Mouse (Mus musculus): Measurements from ENCODE around the gene Polr3e.
A peak's percentile ranks its signal among the peaks of the same experiment; 100 is the strongest.
"Not testable (repeated sequence)": the region's sequence is repeated elsewhere in the genome, so short reads cannot be mapped to it uniquely, and the experiment has no call there.

The Polr3e gene

GRCm38 (mm10) chr7:120911268-120911667 is 6.3 kb upstream of the Polr3e start:
- DNase-seq (ENCODE audit: low read depth) = not testable (repeated sequence)

GRCm38 (mm10) chr7:120913332-120913731 is 4.2 kb upstream of the Polr3e start:
- no peak for DNase-seq (ENCODE audit: low read depth)

GRCm38 (mm10) chr7:120916262-120916875 is 1.2 kb upstream of the Polr3e start:
- peak; percentile 20 for DNase-seq (ENCODE audit: low read depth)

GRCm38 (mm10) chr7:120917279-120917591 is 309 bp upstream of the Polr3e start:
- DNase-seq (ENCODE audit: low read depth) = no peak

GRCm38 (mm10) chr7:120918526-120918962 is 1.0 kb downstream of the Polr3e start:
- peak; percentile 82 for DNase-seq (ENCODE audit: low read depth)

GRCm38 (mm10) chr7:120933110-120933509 is 15.6 kb downstream of the Polr3e start:
- no peak for DNase-seq (ENCODE audit: low read depth)

DNA sequence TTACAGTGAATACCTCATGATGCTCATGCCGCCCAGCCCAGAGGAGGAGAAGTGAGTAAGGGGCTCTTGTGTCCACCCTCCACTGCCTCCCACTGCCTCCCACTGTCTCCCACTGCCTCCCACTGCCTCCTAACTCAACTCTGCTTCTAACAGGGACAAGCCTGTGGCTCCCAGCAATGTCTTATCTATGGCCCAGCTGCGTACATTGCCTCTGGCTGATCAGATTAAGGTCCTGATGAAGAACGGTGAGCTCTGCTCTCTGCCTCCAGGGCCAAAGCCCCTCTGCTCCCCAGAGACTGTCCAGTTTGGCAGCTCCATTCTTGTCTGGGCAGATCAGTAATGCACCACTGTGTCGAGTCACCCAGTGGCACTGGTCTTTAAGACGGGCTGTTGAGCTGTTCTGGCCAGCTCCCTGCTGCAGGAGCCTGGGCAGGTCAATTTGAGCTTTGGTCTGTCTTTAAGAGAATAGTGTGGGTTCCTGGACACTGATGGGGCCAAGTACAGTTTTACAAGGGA is 16.2 kb downstream of the Polr3e start:
- DNase-seq (ENCODE audit: low read depth) = no peak

GRCm38 (mm10) chr7:120934716-120935115 is 17.2 kb downstream of the Polr3e start:
- DNase-seq (ENCODE audit: low read depth) = peak; percentile 45

- no peak for DNase-seq (ENCODE audit: low read depth)
Observed at GRCm38 (mm10) chr7:120936522-120936921, 19.0 kb downstream of the Polr3e start.

- no peak for DNase-seq (ENCODE audit: low read depth)
Observed at GRCm38 (mm10) chr7:120938206-120938605, 20.7 kb downstream of the Polr3e start.

GRCm38 (mm10) chr7:120940343-120940742 is 22.8 kb downstream of the Polr3e start:
- DNase-seq (ENCODE audit: low read depth) = no peak

GRCm38 (mm10) chr7:120941214-120941613 is 23.7 kb downstream of the Polr3e start:
- DNase-seq (ENCODE audit: low read depth) = no peak

DNA sequence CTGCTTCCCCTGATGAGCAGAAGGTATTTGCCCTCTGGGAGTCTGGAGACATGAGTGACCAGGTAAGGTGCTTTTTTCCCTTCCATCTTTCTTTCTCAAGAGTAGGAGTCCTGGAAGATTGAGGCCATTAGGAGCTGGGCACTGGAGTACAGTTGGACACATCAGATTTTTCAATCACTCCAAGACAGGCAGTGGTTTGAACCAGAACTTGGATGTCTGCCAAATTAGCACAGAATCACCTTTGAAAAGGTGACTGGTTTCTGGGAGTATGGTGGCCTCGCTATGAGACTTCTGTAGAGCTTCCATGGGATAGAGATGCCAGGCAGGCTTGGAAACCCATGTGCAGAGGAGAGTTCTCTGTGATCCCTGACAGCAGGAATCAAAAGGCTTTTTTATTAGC is 25.0 kb downstream of the Polr3e start:
- no peak for DNase-seq (ENCODE audit: low read depth)

- DNase-seq (ENCODE audit: low read depth) = no peak
Observed at GRCm38 (mm10) chr7:120943936-120944509, 26.5 kb downstream of the Polr3e start.

DNA sequence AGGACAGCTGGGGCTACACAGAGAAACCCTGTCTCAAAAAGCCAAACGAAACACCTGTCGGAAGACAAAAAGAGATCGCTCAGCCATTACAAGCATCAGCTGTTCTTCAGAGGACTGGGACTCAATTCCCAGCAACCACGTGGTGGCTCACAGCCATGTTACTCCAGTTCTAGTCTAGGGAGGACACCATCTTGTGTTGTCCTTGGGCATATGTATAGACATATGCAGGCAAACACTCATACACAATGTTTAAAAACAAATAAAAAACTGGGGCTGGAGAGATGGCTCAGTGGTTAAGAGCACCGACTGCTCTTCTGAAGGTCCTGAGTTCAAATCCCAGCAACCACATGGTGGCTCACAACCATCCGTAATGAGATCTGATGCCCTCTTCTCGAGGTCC is 36.0 kb downstream of the Polr3e start:
- DNase-seq (ENCODE audit: low read depth) = not testable (repeated sequence)

DNA sequence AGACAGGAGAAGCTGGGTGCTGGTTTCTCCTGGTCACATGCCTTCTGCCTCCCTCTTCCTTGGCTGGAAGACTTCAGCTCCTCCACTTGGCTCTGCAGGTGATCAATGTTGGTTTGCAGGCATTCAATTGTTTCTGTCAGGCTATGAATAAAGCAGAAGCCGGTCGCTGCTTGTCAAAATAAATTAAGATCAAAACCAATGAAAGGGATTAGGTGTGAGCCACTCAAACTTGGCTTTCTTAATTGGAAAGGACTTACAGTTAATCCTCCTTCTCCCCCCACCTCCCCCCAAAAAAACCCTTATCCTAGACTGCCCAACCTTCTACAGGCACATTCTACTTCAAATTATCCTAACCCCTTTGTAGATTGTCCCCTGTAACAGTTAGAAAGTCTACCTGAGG is 42.6 kb downstream of the Polr3e start:
- no peak for DNase-seq (ENCODE audit: low read depth)

DNA sequence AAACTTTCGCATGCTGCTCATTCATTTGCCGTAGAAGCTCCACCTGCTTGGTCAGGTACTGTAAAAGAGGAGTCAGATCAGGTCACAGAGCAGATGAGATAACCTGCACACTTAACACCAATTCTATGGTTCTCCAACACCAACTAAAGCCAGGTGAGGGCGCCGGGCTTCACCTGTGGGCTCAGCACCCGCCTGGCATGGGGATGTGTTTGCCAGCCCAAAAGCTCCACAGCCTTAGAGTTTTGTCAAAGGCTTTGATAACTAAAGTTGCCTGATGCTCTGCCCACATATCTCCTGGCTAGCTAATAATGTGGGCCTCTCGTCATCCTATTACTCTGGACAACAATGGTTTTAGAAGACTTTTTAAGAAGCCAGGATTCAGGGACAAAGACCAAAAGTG is 43.1 kb downstream of the Polr3e start:
- DNase-seq (ENCODE audit: low read depth) = no peak

DNA sequence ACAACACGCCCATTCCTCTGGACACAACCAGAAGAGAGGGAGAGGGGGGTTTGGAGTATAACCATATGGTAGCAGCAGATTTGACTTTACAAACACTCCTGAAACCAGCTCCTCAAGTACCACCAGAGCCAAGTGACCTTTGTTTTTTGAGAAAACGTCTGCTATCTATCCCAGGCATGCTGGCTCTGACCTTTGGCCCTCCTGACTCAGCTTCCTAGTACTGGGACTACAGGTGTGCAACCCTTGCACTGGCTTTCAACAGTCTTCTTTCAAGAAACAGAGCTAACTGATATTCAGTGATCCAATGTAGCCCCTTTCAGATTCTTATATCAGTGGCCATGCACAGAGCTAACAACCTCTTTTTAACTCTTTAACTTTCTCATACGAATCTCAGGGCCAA is 44.3 kb downstream of the Polr3e start:
- DNase-seq (ENCODE audit: low read depth) = no peak

GRCm38 (mm10) chr7:120963126-120963525 is 45.6 kb downstream of the Polr3e start:
- no peak for DNase-seq (ENCODE audit: low read depth)

DNA sequence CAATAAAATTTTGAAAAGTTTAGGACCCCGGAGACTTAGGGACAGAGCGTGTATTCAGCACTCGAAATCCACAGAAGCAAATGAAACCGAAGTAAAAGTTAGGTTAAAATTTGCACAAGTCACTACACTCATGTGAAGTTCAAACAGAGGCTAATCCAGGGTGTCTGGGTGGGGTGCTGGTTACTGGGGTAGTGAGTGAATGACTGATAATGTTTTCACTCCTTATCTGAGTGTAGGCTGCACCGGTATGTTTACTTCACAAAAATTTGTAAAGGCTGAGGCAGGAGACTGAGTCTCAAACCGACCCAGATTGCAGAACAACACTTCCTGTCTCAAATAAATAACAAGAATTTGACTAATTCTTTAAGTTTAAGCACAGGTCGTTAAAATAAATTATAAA is 51.7 kb downstream of the Polr3e start:
- DNase-seq (ENCODE audit: low read depth) = no peak

- DNase-seq (ENCODE audit: low read depth) = no peak
Observed at GRCm38 (mm10) chr7:120970112-120970511, 52.6 kb downstream of the Polr3e start.

DNA sequence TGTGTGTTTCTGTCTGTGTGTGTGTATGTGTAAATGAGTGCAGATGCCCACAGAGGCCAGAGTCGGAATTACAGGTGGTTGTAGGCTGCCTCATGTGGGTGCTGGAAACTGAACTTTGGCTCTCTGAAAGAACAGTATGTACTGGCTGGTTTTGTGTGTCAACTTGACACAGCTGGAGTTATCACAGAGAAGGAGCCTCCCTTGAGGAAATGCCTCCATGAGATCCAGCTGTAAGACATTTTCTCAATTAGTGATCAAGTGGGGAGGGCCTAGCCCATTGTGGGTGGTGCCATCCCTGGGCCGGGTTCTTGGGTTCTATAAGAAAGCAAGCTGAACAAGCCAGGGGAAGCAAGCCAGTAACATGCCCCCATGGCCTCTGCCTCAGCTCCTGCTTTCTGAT is 54.9 kb downstream of the Polr3e start:
- DNase-seq (ENCODE audit: low read depth) = not testable (repeated sequence)

- no peak for DNase-seq (ENCODE audit: low read depth)
Observed at GRCm38 (mm10) chr7:120974001-120974400, 56.5 kb downstream of the Polr3e start.

DNA sequence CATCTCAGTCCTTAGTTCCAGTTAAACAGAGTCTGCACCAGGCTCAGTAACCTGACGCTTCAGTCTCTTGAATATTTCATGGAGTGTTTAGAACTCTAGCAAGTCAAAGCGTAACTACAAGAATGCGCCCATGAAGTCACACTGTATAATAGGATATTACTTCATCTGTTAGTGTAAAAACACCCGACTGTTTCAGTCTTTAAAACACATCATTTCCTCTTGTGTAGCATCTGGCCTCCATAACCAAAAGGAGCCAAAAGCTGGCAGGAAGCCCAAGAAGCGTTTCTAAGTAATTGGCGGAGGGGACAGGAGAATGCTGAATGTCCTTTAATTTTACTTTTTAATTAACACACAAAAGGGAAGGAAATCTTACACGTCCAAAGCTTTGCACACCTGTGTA is 59.5 kb downstream of the Polr3e start:
- no peak for DNase-seq (ENCODE audit: low read depth)

All from c-Kit-positive CD71-negative TER-119-negative erythroid progenitor cells, embryonic 14.5 days (primary cell).